Mouse (Mus musculus) urinary bladder, postnatal 36 days (tissue): ENCODE data around the gene Vmn1r212.
"Not testable (repeated sequence)": the region's sequence is repeated elsewhere in the genome, so short reads cannot be mapped to it uniquely, and the experiment has no call there.

Experiments
- DNase-seq, 2 experiments: peaks; one replicate each; pipeline ENCODE4 v3.0.0; 2022; ENCODE audit warnings: low spot score in 2 of 2, mixed read lengths in 1 of 2

Vmn1r212 gene

DNA sequence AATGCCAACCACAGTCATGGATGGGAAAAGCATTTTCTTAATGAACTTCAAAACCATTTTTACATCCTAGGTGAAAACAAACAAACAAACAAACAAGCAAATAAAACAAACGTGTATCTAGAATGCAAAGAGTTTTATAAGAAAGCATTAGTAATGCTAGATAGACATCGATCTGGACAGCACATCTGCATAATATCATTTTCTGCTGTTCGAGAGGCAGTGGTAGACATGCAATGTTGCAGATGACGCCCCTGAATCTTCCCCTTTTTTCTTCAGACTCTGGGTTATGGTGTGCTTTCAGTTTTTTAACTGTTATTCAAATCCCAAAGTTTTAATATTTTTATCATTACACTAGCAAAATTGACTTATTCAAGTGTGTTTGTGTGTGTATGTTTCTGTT lies at the start of gene Vmn1r212:
Gene Vmn1r212 (minus strand): TSS at position 101 of the 400 bp plus-strand sequence.
- DNase-seq, result no peak

GRCm38 (mm10) chr13:22879257-22879656 lies 4.7 kb downstream of the Vmn1r212 start:
- no peak for DNase-seq

DNA sequence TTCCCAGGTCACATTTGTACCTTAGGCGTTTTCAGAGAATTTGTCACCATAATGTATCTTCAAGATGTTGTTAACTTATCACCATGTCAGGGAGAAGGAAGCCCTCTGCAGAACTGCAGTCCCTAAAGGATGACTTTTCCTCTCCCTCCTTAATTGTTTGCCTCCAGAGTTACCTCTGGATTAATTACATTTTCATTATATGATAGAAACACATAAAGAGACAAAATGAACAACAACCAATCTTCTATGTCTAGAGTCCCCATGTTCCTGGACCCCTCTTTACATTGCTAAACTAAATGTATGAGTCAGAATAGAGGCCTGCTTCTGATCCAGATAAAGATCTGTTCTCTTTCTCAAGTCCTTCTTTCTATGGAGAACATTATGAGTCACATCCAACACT lies 26.5 kb downstream of the Vmn1r212 start, which contains the start of gene Vmn1r211:
Gene Vmn1r211 (minus strand): TSS at position 101 of the 400 bp plus-strand sequence.
- no peak for DNase-seq

DNA sequence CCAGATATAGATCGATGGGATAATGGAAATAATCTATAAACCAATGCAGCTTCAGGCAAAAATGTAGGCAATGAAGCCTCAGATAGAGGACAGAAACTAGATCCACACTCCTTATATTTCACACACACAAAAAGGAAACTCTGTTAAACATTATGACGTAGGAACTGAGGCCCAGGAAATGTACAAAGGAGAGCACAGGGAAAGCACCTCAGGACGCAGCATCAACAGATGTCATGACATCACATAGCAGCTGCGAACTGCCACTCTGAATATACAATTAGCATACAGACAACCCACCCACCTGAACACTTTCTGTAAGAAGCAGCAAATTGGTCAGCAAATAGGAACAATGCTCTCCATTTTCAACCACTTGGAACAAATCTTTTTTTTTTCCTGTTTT lies 29.2 kb downstream of the Vmn1r212 start:
- DNase-seq, result no peak

- no peak for DNase-seq
Observed at GRCm38 (mm10) chr13:22846798-22847197, 37.2 kb downstream of the Vmn1r212 start.

- DNase-seq, result not testable (repeated sequence)
Observed at GRCm38 (mm10) chr13:22844304-22844703, 39.7 kb downstream of the Vmn1r212 start.
